Mouse (Mus musculus) intestine, embryonic 15.5 days (tissue): ENCODE results near the gene Gm38100. TPM values are rescaled to one million over a fixed set of nuclear protein-coding genes. Genes with fewer than 3 reads are reported as not detected.

ENCODE experiments used
- ATAC-seq: fragments of 200-750 bp; cut with Nextera tagmentation; 2 replicates; pipeline ENCODE4 v1.8.0; 2017; ENCODE audit warnings: moderate TSS enrichment, moderate library complexity
- H3K27ac ChIP-seq: fragments of 300-500 bp; sonication (generic); 2 replicates; pipeline ENCODE4 v1.5.1; 2015; ENCODE audit warnings: mild to moderate bottlenecking, inconsistent platforms
- H3K27me3 ChIP-seq: fragments of 300-500 bp; sonication (generic); replicated peaks from 2 replicates; pipeline ENCODE4 v1.6.1; 2015; ENCODE audit warnings: inconsistent platforms
- H3K36me3 ChIP-seq: fragments of 300-500 bp; sonication (generic); 2 replicates; pipeline ENCODE4 v1.6.1; 2015; ENCODE audit warnings: inconsistent platforms
- H3K4me1 ChIP-seq: fragments of 300-500 bp; sonication (generic); replicated peaks from 2 replicates; pipeline ENCODE4 v1.6.1; 2015; ENCODE audit warnings: inconsistent platforms
- H3K4me2 ChIP-seq: fragments of 300-500 bp; sonication (generic); replicated peaks from 2 replicates; pipeline ENCODE4 v1.6.1; 2015; ENCODE audit warnings: mild to moderate bottlenecking, inconsistent platforms
- H3K4me3 ChIP-seq: fragments of 300-500 bp; sonication (generic); replicated peaks from 2 replicates; pipeline ENCODE4 v1.5.1; 2015; ENCODE audit warnings: inconsistent platforms
- H3K9ac ChIP-seq: fragments of 300-500 bp; sonication (generic); 2 replicates; pipeline ENCODE4 v1.6.1; 2015; ENCODE audit warnings: inconsistent platforms
- H3K9me3 ChIP-seq: fragments of 300-500 bp; sonication (generic); 2 replicates; pipeline ENCODE4 v1.6.1; 2016; ENCODE audit warnings: inconsistent platforms
- WGBS: fragments of 180-500 bp; shearing (Covaris S2); methylation state at CpG from one replicate; pipeline ENCODE4 v1.1.7; 2015; 5-methylcytosine and 5-hydroxymethylcytosine counted together
- polyA plus RNA-seq: library from polyadenylated mRNA; unstranded; fragments of >200 nt; fragmentation: Nextera tagmentation; extraction: Ambion mirVana; gene quantifications from 2 replicates; pipeline ENCODE4 v1.2.1, GENCODE M21; 2015

Gm38100 gene
- polyA plus RNA-seq, 1 experiment from 2014 or later: not detected

DNA sequence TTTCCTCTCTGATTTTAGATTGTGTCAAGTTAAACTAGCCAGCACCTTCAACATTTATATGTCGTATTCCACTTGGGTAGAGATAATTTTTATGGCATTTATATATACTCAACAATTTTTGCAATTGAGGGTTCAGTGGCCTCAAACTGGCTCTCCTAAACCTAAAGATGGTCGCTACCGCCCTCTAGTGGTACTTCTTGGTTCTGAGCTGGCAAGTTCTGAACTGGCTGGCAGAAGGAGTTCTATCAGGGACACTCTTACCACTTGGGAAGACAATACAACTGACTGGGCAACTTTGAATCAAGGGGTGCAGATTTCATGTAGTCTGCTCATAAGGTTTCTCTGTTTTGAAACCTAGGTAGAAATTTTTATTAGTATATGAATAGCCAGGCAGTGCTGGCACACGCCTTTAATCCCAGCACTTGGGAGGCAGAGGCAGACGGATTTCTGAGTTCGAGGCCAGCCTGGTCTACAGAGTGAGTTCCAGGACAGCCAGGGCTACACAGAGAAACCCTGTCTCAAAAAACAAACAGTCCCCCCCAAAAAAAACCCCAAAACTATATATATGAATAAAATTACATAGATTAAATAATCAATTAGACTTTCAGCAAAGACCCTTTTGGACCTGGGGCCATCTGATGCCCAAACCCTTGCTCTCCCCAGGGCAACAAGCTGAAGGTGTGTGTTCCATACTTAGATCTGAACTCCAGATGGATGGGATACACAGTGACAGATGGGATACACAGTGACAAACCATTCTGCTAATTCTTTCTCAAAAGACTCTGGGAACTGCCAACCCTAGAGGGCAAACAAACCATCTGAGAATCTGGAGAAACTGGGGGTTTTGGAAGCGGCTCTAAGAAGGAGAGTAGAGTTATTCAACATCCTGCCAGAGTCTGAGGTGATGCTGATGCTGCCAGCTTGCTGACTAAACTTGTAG, 4.0 kb downstream of the Gm38100 start:
- Histone ChIP-seq H3K27ac (no peak overlapping the region), H3K4me2 (no peak overlapping the region), H3K36me3 (no peaks in the 10 kb centered on the region), H3K9ac (no peak overlapping the region), H3K4me1 (no peaks in the 10 kb centered on the region), H3K4me3 (no peak overlapping the region), H3K27me3 (no peaks in the 10 kb centered on the region), H3K9me3 (no peaks in the 10 kb centered on the region)
- 51% methylated on average over 7 of the region's 7 CpGs for WGBS
- 0 out of 2 replicates have a peak, but pooled peaks have one; percentile 53 for ATAC-seq

DNA sequence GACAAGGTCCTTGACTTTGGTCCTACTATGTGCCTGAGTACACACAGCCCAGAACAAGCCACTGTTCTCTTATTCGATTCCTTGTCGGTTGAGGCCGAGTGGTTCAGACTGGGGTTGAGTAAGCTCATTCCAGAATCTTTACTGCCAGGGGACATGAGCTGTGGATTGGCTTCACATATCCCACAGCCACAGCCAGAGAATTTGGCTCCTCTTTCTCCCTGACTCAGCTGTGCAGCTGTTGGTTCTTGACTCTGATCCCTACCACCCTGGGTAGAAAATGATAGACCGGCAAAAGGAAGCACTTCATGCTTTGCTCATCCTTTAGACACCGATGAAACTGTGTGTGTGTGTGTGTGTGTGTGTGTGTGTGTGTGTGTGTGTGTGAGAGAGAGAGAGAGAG, 11.3 kb downstream of the Gm38100 start:
- Histone ChIP-seq H3K9me3 (no peaks in the 10 kb centered on the region), H3K9ac (no peak overlapping the region), H3K27ac (no peak overlapping the region), H3K4me1 (no peaks in the 10 kb centered on the region), H3K36me3 (no peaks in the 10 kb centered on the region), H3K4me2 (no peak overlapping the region), H3K4me3 (no peak overlapping the region), H3K27me3 (no peaks in the 10 kb centered on the region)
- ATAC-seq: no peak
- 87% methylated on average over 5 of the region's 5 CpGs for WGBS

DNA sequence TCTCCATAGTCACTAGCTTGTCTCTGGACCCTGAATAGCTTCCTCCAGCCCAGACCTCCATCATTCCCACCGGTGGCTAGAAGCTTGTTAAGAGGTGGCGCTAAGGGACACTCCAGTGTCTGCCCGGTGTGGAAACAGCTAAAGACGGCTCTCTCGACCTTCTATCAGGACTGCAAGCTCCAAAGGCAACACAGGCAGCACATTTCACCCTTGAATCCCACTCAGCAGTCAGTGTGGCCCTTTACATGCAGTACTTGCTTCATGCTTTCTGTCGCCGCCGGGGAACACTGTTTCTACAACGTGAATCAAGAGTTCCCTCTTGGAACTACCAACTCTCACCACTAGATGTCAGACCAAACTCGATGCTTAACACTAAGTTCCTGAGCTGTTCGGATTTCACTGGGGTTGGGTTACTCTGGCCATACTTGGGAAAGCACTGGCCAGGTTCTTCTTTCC, 16.2 kb downstream of the Gm38100 start:
- Histone ChIP-seq H3K27me3 (no peaks in the 10 kb centered on the region), H3K9ac (no peak overlapping the region), H3K4me3 (no peak overlapping the region), H3K27ac (no peak overlapping the region), H3K4me1 (no peaks in the 10 kb centered on the region), H3K36me3 (no peaks in the 10 kb centered on the region), H3K9me3 (no peaks in the 10 kb centered on the region), H3K4me2 (peak overlapping the region; percentile 56)
- peak; percentile 87 for ATAC-seq
- 14% methylated on average over 11 of the region's 11 CpGs for WGBS

DNA sequence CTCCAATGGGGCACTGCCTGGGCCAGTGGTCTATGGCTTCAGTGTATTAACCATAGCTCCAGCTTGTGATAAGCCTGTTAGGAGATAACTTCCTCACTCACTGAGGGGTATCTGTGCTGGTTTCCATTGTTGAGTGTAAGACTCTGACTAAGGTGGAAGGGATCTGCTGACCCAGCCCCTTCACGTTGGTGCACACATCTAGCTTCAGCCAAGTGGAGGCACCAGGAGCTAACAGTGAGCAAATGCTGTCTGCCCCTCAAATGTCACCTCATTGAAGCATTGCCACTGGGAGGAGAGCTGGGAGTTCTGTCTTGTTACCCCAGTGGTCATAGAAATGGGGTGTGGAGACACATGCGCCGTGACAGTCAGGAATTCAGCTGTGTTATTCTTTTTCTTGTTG, 18.6 kb downstream of the Gm38100 start:
- no peak overlapping the region for H3K4me2 ChIP-seq
- ATAC-seq: no peak
- WGBS: 78% methylated on average over 3 of the region's 3 CpGs
- no peaks in the 10 kb centered on the region for H3K9me3 ChIP-seq
- no peaks in the 10 kb centered on the region for H3K27me3 ChIP-seq
- no peak overlapping the region for H3K9ac ChIP-seq
- no peaks in the 10 kb centered on the region for H3K4me1 ChIP-seq
- no peaks in the 10 kb centered on the region for H3K36me3 ChIP-seq
- no peak overlapping the region for H3K4me3 ChIP-seq
- no peak overlapping the region for H3K27ac ChIP-seq

DNA sequence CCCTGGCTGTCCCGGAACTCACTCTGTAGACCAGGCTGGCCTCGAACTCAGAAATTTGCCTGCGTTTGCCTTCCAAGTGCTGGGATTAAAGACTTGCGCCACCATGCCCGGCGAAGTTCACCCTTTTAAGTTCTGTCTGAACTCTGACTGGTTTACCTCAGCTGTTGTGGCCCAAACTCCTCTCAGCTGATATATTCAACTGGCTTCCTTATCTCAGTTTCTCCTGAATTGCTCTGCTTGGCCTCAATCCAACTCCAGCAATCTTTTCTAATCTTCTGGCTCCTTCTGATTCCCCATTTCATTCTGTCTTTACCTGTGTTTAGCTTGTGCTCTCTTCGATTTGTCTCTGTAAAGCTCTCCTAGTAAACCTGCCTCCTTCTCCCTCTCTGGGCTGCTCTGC, 23.0 kb downstream of the Gm38100 start:
- no peak for ATAC-seq
- Histone ChIP-seq H3K4me1 (no peaks in the 10 kb centered on the region), H3K36me3 (no peaks in the 10 kb centered on the region), H3K27ac (no peak overlapping the region), H3K9ac (no peak overlapping the region), H3K9me3 (no peaks in the 10 kb centered on the region), H3K27me3 (no peaks in the 10 kb centered on the region), H3K4me2 (no peak overlapping the region), H3K4me3 (no peak overlapping the region)
- WGBS: 91% methylated on average over 7 of the region's 7 CpGs

DNA sequence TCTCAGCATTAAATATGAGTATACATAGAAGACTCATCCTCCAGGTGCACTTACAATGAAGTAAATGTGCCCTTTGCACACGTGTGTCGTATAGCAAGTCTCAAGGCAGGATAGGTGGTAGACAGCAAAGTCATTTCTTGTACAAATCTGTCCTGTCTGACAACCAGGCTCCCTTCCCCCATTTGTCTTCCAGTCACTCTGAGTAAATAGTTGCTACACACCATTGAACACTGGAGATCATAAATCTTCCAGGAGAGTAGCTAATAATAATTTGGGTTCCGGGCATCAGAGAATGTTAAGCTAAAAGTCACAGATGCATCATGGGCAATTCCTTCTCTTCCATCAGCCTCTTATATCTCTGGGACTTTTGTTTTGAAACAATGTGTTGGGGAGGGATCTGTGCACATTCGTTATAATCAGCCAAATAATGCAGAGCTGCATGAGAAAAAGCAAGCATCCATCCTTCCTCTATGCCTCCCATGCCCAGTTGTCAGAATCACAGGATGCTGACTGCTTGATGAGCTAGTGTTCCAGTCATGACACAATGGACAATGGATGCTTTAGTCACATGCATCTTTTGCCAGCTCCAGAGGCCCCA, 26.7 kb downstream of the Gm38100 start:
- 59% methylated on average over 4 of the region's 4 CpGs for WGBS
- ATAC-seq: no peak

DNA sequence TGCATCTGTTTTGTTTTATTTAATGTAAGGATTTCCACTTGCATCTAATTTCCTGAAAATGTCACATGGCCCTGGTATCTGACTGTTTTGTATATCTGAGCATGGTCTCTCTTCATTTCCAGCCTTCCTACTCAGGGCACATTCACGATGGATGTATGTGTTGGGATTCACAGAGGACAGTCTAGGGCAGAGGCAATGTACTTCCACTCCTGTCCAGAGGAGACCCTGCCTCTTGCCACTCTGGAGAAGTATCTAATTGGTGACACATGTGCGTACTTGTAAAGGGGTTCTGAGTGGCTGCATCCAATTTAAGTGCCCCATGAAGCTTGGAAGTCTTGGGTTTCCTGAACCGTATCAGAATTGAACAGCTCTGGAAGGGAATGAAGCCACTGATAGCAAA, 30.3 kb downstream of the Gm38100 start:
- Histone ChIP-seq H3K9me3 (no peaks in the 10 kb centered on the region), H3K4me2 (no peak overlapping the region), H3K36me3 (no peaks in the 10 kb centered on the region), H3K9ac (no peak overlapping the region), H3K4me3 (no peak overlapping the region), H3K27ac (no peak overlapping the region), H3K27me3 (no peaks in the 10 kb centered on the region), H3K4me1 (no peaks in the 10 kb centered on the region)
- WGBS: 83% methylated on average over 3 of the region's 3 CpGs
- ATAC-seq: no peak

More for the DNA sequence above, 26.7 kb downstream of the Gm38100 start:
- Histone ChIP-seq H3K27me3 (no peaks in the 10 kb centered on the region), H3K4me1 (no peaks in the 10 kb centered on the region), H3K9me3 (no peaks in the 10 kb centered on the region), H3K4me2 (no peak overlapping the region), H3K36me3 (no peaks in the 10 kb centered on the region), H3K27ac (no peak overlapping the region), H3K4me3 (no peak overlapping the region), H3K9ac (no peak overlapping the region)

DNA sequence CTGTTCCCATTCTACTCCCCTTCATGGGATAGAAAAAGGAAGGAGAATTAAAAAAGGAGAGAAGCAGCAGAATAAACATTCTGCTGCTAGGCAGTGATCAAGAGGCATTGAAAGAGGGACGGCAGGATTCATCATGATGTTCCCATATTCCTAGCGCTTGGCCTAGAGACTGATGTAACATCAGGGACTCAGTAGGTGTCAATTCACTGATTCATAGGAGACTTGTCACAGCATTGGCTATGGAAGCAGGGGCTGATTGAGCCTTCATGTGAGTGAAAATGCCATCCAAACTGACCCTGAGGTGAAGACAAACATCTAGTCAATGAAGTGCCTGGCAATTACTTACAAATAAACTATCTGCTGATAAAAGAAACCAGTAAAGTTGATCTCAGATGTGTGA, 30.7 kb downstream of the Gm38100 start:
- H3K9me3 ChIP-seq: no peaks in the 10 kb centered on the region
- no peak overlapping the region for H3K4me2 ChIP-seq
- H3K9ac ChIP-seq: no peak overlapping the region
- H3K4me1 ChIP-seq: no peaks in the 10 kb centered on the region
- H3K27ac ChIP-seq: no peak overlapping the region
- H3K4me3 ChIP-seq: no peak overlapping the region
- WGBS: 90% methylated on average over 2 of the region's 2 CpGs
- H3K27me3 ChIP-seq: no peaks in the 10 kb centered on the region
- H3K36me3 ChIP-seq: no peaks in the 10 kb centered on the region
- no peak for ATAC-seq

DNA sequence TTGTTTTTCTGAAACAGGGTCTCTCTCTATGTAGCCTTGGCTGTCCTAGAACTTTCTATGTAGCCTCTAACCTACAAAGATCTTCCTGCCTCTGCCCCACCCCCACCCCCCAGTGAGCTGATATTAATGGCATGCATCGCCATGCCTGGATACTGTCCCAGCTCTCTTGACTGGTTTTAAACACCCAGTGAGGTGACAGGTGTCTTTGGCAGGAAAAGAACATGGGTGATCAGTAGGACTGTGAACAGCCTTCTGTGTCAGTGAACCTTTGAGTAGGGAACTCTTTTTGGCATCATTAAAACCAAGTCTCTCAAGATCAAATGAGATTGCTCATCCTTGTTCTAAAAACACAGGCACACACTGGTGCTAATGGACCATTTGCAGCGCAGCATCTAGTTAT, 41.7 kb downstream of the Gm38100 start:
- no peaks in the 10 kb centered on the region for H3K9me3 ChIP-seq
- no peak overlapping the region for H3K27ac ChIP-seq
- no peak for ATAC-seq
- WGBS: 79% methylated on average over 2 of the region's 2 CpGs
- no peaks in the 10 kb centered on the region for H3K4me1 ChIP-seq
- H3K27me3 ChIP-seq: no peaks in the 10 kb centered on the region
- no peak overlapping the region for H3K4me3 ChIP-seq
- H3K36me3 ChIP-seq: no peaks in the 10 kb centered on the region
- no peak overlapping the region for H3K9ac ChIP-seq
- no peak overlapping the region for H3K4me2 ChIP-seq

DNA sequence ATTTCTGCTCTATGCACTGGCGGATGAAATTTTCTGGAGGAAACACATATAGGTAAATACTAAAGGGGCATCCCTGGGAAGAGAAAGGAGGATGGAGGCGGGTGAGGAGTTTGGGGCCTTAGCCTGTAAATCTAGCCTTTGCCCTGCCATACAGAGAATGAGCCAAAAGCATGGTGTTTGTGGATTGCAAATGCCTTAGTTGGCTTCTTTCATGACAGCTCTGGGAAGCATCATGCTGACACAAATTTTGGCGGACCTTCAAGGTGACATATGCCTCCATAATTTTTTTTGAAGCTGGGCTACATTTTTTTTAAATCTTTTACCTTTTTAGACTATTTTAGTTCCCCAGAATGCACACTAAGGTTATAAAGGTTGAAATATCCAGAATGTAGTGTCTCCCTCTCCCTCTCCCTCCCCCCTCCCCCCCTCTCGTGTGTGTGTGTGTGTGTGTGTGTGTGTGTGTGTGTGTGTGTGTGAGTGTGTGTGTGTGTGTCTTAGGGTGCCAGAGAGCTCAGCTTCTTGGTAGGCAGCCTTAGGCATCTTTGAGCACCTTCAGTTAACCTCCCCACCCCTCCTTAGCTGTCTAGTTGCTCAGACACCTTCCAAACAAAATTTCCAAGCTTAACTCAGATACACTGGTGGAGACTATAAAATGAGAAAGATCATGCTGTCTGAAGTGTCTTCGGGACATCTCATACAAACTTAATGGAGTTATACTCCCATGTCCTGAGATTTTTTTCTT, 47.0 kb downstream of the Gm38100 start:
- Histone ChIP-seq H3K36me3 (no peaks in the 10 kb centered on the region), H3K9ac (no peak overlapping the region), H3K9me3 (no peaks in the 10 kb centered on the region), H3K4me2 (no peak overlapping the region), H3K27me3 (no peaks in the 10 kb centered on the region), H3K4me1 (no peaks in the 10 kb centered on the region), H3K4me3 (no peak overlapping the region), H3K27ac (no peak overlapping the region)
- no peak for ATAC-seq
- WGBS: 85% methylated on average over 5 of the region's 5 CpGs

DNA sequence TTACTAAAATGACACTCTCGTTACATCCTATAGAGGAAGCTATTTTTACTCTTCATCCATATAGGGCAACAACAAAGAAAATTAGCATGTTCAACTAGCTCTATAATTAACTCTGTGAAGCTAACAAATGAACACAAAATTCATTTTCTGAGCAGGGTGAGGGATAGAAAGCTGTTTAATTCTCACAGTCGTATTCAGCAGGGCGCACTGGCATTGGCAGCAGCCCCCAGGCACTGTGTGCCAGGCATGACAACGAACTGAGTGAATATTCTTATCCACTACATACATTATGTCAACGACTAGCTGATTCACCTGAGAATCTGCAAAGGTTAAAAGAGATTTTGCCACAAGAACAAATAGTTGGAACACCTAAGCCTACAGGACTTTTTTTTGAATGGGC, 50.6 kb downstream of the Gm38100 start:
- H3K9ac ChIP-seq: no peak overlapping the region
- WGBS: 86% methylated on average over 5 of the region's 5 CpGs
- H3K27me3 ChIP-seq: no peaks in the 10 kb centered on the region
- H3K4me1 ChIP-seq: no peaks in the 10 kb centered on the region
- no peak overlapping the region for H3K4me2 ChIP-seq
- no peak overlapping the region for H3K4me3 ChIP-seq
- H3K9me3 ChIP-seq: no peaks in the 10 kb centered on the region
- no peak for ATAC-seq
- no peaks in the 10 kb centered on the region for H3K36me3 ChIP-seq
- H3K27ac ChIP-seq: no peak overlapping the region
